Comparison of ENCODE assay signal across 7 mouse cellular contexts in the genomic region with DNA sequence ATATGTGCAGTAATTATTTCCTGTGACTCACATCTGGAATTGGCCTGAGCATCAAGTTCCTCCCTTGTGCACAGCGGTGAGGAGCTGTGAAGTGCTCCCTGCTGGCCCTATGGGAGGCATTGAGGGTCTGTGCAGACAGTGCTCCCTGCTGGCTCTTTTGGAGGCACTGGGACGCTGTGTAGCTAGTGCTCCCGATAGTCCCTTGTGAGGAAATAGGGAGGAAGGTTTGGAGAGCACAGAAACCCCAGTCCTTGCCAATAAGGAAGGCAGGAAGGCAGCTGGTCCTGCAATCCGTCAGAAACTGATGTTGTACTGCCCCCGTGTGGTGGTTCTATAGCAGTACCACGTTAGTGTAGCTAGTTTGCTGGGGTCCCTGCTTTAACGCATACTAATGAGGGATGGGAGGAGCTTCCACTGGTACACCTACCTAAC. TPM values are rescaled to one million over a fixed set of nuclear protein-coding genes. Genes with fewer than 3 reads are reported as not detected.
DNase-seq lines count a peak whose midpoint lies in the region; ATAC-seq and TF ChIP-seq lines count a peak whose summit lies in the region.

No protein-coding gene starts in this region.

- 10% methylated on average over 7 of the region's 7 CpGs for WGBS in embryonic facial prominence, embryonic 11.5 days
- WGBS in kidney, adult 2 months = 10% methylated on average over 7 of the region's 7 CpGs
- WGBS in limb, embryonic 14.5 days = 3% methylated on average over 7 of the region's 7 CpGs
- WGBS in midbrain, postnatal 0 days = 10% methylated on average over 7 of the region's 7 CpGs

- no peak overlapping the region for H3K27ac ChIP-seq in embryonic facial prominence, embryonic 11.5 days (replicated peaks; ENCODE audit: low read depth, low read length)
- no peak overlapping the region for H3K27ac ChIP-seq in kidney, adult 2 months (ENCODE audit: insufficient read depth, low read depth, low read length)
- H3K27ac ChIP-seq in limb, embryonic 14.5 days (replicated peaks; ENCODE audit: low read depth, low read length) = no peak overlapping the region
- H3K27ac ChIP-seq in midbrain, postnatal 0 days (ENCODE audit: low read depth, low read length) = no peak overlapping the region

- H3K9ac ChIP-seq in embryonic facial prominence, embryonic 11.5 days (replicated peaks; ENCODE audit: low read length) = no peak overlapping the region
- no peak overlapping the region for H3K9ac ChIP-seq in limb, embryonic 14.5 days (ENCODE audit: low read depth, low read length, severe bottlenecking)
- H3K9ac ChIP-seq in midbrain, postnatal 0 days (replicated peaks; ENCODE audit: low read length, poor library complexity, severe bottlenecking) = no peak overlapping the region

- peak; percentile 70 for ATAC-seq in embryonic facial prominence, embryonic 11.5 days (replicated peaks; ENCODE audit: insufficient number of reproducible peaks, low FRiP score, low TSS enrichment, low read depth)
- ATAC-seq in limb, embryonic 14.5 days (ENCODE audit: low FRiP score, low read depth) = peak; percentile 83
- ATAC-seq in midbrain, postnatal 0 days (ENCODE audit: low FRiP score) = peak; percentile 83

- no peak overlapping the region for H3K4me2 ChIP-seq in embryonic facial prominence, embryonic 11.5 days (ENCODE audit: low read depth, low read length)
- no peak overlapping the region for H3K4me2 ChIP-seq in limb, embryonic 14.5 days (replicated peaks; ENCODE audit: low read depth, low read length, severe bottlenecking)
- no peak overlapping the region for H3K4me2 ChIP-seq in midbrain, postnatal 0 days (ENCODE audit: low read depth, low read length, poor library complexity, severe bottlenecking)

- H3K27me3 ChIP-seq in embryonic facial prominence, embryonic 11.5 days (ENCODE audit: control insufficient read depth, insufficient read depth, low read length) = no peaks in the 10 kb centered on the region
- no peaks in the 10 kb centered on the region for H3K27me3 ChIP-seq in kidney, adult 2 months (replicated peaks; ENCODE audit: control insufficient read depth, insufficient read depth, low read length)
- H3K27me3 ChIP-seq in limb, embryonic 14.5 days (ENCODE audit: control insufficient read depth, insufficient read depth, low read length) = no peaks in the 10 kb centered on the region
- H3K27me3 ChIP-seq in midbrain, postnatal 0 days (ENCODE audit: insufficient read depth, low read length) = no peaks in the 10 kb centered on the region

- peak; percentile 91 for DNase-seq in adrenal gland, postnatal 14 days
- DNase-seq in embryonic facial prominence, embryonic 11.5 days (ENCODE audit: low spot score) = peak; percentile 92
- peak; percentile 70 to 85 for DNase-seq in heart, adult 18-20 months
- peak; percentile 76 for DNase-seq in kidney, adult 2 months
- peak; percentile 88 for DNase-seq in limb, embryonic 14.5 days (ENCODE audit: low spot score)
- peak; percentile 95 for DNase-seq in midbrain, postnatal 0 days (ENCODE audit: low spot score)
- peak; percentile 25 to 55 for DNase-seq in spleen, postnatal 14 days (ENCODE audit: low spot score in 2 of 2)

- no peaks in the 10 kb centered on the region for H3K36me3 ChIP-seq in embryonic facial prominence, embryonic 11.5 days (replicated peaks; ENCODE audit: control insufficient read depth, insufficient read depth, low read depth, low read length)
- no peaks in the 10 kb centered on the region for H3K36me3 ChIP-seq in kidney, adult 2 months (ENCODE audit: control insufficient read depth, insufficient read depth, low read length)
- no peaks in the 10 kb centered on the region for H3K36me3 ChIP-seq in limb, embryonic 14.5 days (ENCODE audit: control insufficient read depth, insufficient read depth, low read length)
- no peaks in the 10 kb centered on the region for H3K36me3 ChIP-seq in midbrain, postnatal 0 days (ENCODE audit: insufficient read depth, low read length)

- peak; percentile 94 for TF ChIP-seq CTCF in kidney, adult 2 months (conservative IDR thresholded peaks at IDR 0.05; ENCODE audit: insufficient read depth, insufficient read length, low read depth, low read length)
- peak; percentile 98 for TF ChIP-seq CTCF in midbrain, postnatal 0 days (IDR thresholded peaks at IDR 0.05)

- TF ChIP-seq POLR2A in kidney, adult 2 months (IDR thresholded peaks at IDR 0.05; ENCODE audit: low read depth, low read length) = no peak
- peak; percentile 20; the same call in 1 of the 2 replicates for TF ChIP-seq POLR2A in limb, embryonic 14.5 days (IDR thresholded peaks at IDR 0.05; ENCODE audit: borderline replicate concordance, extremely low read depth, insufficient read depth, insufficient read length)

- H3K9me3 ChIP-seq in embryonic facial prominence, embryonic 11.5 days (replicated peaks; ENCODE audit: control insufficient read depth, low read length) = no peaks in the 10 kb centered on the region
- no peaks in the 10 kb centered on the region for H3K9me3 ChIP-seq in limb, embryonic 14.5 days (ENCODE audit: control insufficient read depth, low read length)
- no peaks in the 10 kb centered on the region for H3K9me3 ChIP-seq in midbrain, postnatal 0 days (ENCODE audit: low read length)

- no peaks in the 10 kb centered on the region for H3K4me1 ChIP-seq in embryonic facial prominence, embryonic 11.5 days (ENCODE audit: control insufficient read depth, insufficient read depth, low read length)
- H3K4me1 ChIP-seq in kidney, adult 2 months (ENCODE audit: control insufficient read depth, insufficient read depth, low read length) = peaks cover 12% of the 10 kb centered on the region
- H3K4me1 ChIP-seq in limb, embryonic 14.5 days (ENCODE audit: control insufficient read depth, insufficient read depth, low read length) = peaks cover 4% of the 10 kb centered on the region; the same call in 1 of the 2 replicates
- no peaks in the 10 kb centered on the region for H3K4me1 ChIP-seq in midbrain, postnatal 0 days (ENCODE audit: insufficient read depth, low read length)

- no peak overlapping the region for H3K4me3 ChIP-seq in embryonic facial prominence, embryonic 11.5 days (ENCODE audit: low read depth, low read length)
- no peak overlapping the region for H3K4me3 ChIP-seq in kidney, adult 2 months (ENCODE audit: insufficient read depth, low read depth, low read length)
- H3K4me3 ChIP-seq in limb, embryonic 14.5 days (replicated peaks; ENCODE audit: low read length) = no peak overlapping the region
- H3K4me3 ChIP-seq in midbrain, postnatal 0 days (ENCODE audit: low read depth, low read length) = no peak overlapping the region

RNA-seq across cellular contexts. Expression of a gene that starts 29.9 kb away (rescaled TPM):
- total RNA-seq in adrenal gland, postnatal 14 days (2021) = 110 and 115 TPM in 2 replicates
- polyA plus RNA-seq in embryonic facial prominence, embryonic 11.5 days (2014; fragmentation: Nextera tagmentation; extraction: Ambion mirVana) = 74.2 and 85.2 TPM in 2 replicates
- total RNA-seq in heart, adult 18-20 months (2021) = 100 to 1,000 TPM; 157 to 166 TPM
- polyA plus RNA-seq in kidney, adult 2 months (2012; rRNA removed) = 6.6 and 12.7 TPM in 2 replicates
- polyA plus RNA-seq in limb, embryonic 14.5 days (2012; rRNA removed) = 20.7 and 35.9 TPM in 2 replicates
- 49.1 and 53.8 TPM in 2 replicates for polyA plus RNA-seq in limb, embryonic 14.5 days (2014; fragmentation: Nextera tagmentation; extraction: Ambion mirVana)
- 37.0 and 46.2 TPM in 2 replicates for total RNA-seq in midbrain, postnatal 0 days (2014; rRNA removed)
- 82.3 and 83.3 TPM in 2 replicates for polyA plus RNA-seq in midbrain, postnatal 0 days (2015; fragmentation: Nextera tagmentation; extraction: Ambion mirVana)

RNA-seq across cellular contexts. Expression of a gene that starts 60.0 kb away (rescaled TPM):
- total RNA-seq in adrenal gland, postnatal 14 days (2021) = 0.37 and 0.64 TPM in 2 replicates
- polyA plus RNA-seq in embryonic facial prominence, embryonic 11.5 days (2014; fragmentation: Nextera tagmentation; extraction: Ambion mirVana) = 0.71 and 0.87 TPM in 2 replicates
- total RNA-seq in heart, adult 18-20 months (2021) = under 1 TPM; 0.25 to 0.31 TPM
- 0.26 and 0.33 TPM in 2 replicates for polyA plus RNA-seq in kidney, adult 2 months (2012; rRNA removed)
- 1.00 and 1.4 TPM in 2 replicates for polyA plus RNA-seq in limb, embryonic 14.5 days (2012; rRNA removed)
- polyA plus RNA-seq in limb, embryonic 14.5 days (2014; fragmentation: Nextera tagmentation; extraction: Ambion mirVana) = 0.44 and 0.83 TPM in 2 replicates
- 3.3 and 5.1 TPM in 2 replicates for total RNA-seq in midbrain, postnatal 0 days (2014; rRNA removed)
- polyA plus RNA-seq in midbrain, postnatal 0 days (2015; fragmentation: Nextera tagmentation; extraction: Ambion mirVana) = 3.6 and 4.4 TPM in 2 replicates

Comparison
In these comparisons a context has a peak if more than half of its experiments do, and no peak if none do; other contexts are left out.
1. DNase-seq: peak in every context shown above with its lines; median percentile 95 in midbrain, postnatal 0 days; 92 in embryonic facial prominence, embryonic 11.5 days; 91 in adrenal gland, postnatal 14 days; 88 in limb, embryonic 14.5 days; 78 in heart, adult 18-20 months; 76 in kidney, adult 2 months; 40 in spleen, postnatal 14 days.